Mouse (Mus musculus): ENCODE data around the gene Epp13. TPM values are rescaled to one million over a fixed set of nuclear protein-coding genes. Genes with fewer than 3 reads are reported as not detected.
A peak's percentile ranks its signal among the peaks of the same experiment; 100 is the strongest.
"Not testable (repeated sequence)": the region's sequence is repeated elsewhere in the genome, so short reads cannot be mapped to it uniquely, and the experiment has no call there.

Gene Epp13
- 40.1 and 42.4 TPM in 2 replicates for polyA plus RNA-seq (2011; ENCODE audit: insufficient read depth, insufficient read length, low read depth, missing spikeins)

DNA sequence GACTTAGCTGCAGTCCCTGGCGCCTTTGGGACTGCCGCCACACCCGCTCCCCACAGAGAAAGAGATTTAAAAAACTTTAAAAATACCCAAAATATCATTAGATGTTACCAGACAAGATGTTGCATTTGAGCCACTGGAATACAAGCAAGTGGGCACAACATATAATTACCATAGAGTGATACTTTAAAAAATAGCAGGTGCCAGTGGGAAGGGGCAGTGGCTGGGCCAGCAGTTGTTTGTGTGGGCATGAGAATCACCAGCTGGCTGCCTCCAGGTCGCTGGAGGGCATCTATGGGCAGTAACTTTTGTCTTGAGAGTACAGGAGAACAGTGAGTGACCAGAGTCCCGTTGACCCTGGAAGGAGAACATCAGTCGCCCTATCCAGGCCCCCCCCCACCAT is at the start of gene Epp13:
Gene Epp13 (plus strand): TSS at position 301 of the 400 bp plus-strand sequence.
- H3K27me3 ChIP-seq (ENCODE audit: control insufficient read depth, insufficient read depth, low read length, poor library complexity, severe bottlenecking) = no peaks in the 10 kb centered on the region
- TF ChIP-seq EP300 (IDR thresholded peaks at IDR 0.05; ENCODE audit: insufficient read depth, low read depth, low read length) = no peak
- no peak for TF ChIP-seq CTCF (IDR thresholded peaks at IDR 0.05; ENCODE audit: low read depth, low read length)
- H3K4me1 ChIP-seq (ENCODE audit: control insufficient read depth, insufficient read depth, low read length) = no peaks in the 10 kb centered on the region
- H3K9me3 ChIP-seq (replicated peaks; ENCODE audit: control insufficient read depth, insufficient read depth, low read length, poor library complexity, severe bottlenecking) = peaks cover 6% of the 10 kb centered on the region
- no peak within 1 kb of the TSS for H3K9ac ChIP-seq (ENCODE audit: low read depth, poor library complexity, severe bottlenecking)
- H3K36me3 ChIP-seq (ENCODE audit: control insufficient read depth, insufficient read depth, low read length, poor library complexity, severe bottlenecking) = no peaks in the 10 kb centered on the region
- H3K27ac ChIP-seq (ENCODE audit: insufficient read depth, low read length) = no peak within 1 kb of the TSS
- H3K4me3 ChIP-seq (ENCODE audit: low read depth, low read length) = no peak within 1 kb of the TSS

DNA sequence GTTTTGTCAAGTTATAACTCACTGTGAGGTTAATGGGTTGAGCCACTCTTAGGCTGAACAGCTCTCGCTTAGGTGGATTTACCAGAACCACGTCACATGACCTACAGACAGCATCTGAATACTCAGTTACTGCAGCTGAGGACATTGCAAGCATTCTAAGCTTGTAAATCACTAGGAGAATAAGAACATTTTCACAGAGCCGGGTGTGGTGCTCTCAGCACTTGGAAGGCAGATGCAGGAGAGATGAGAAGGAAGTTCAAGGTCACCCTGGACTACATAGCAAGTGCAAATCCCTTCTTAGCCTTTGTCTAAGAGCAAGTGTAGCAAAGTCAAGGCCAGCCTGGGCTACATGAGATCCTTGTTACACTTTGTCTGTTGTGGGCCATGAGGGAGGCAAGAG is 48.3 kb upstream of the Epp13 start:
- Histone ChIP-seq H3K4me3 (ENCODE audit: low read depth, low read length) (no peak overlapping the region), H3K36me3 (ENCODE audit: control insufficient read depth, insufficient read depth, low read length, poor library complexity, severe bottlenecking) (no peaks in the 10 kb centered on the region), H3K9me3 (replicated peaks; ENCODE audit: control insufficient read depth, insufficient read depth, low read length, poor library complexity, severe bottlenecking) (peaks cover 5% of the 10 kb centered on the region; the same call in 1 of the 2 replicates), H3K27ac (ENCODE audit: insufficient read depth, low read length) (no peak overlapping the region), H3K4me1 (ENCODE audit: control insufficient read depth, insufficient read depth, low read length) (no peaks in the 10 kb centered on the region), H3K9ac (ENCODE audit: low read depth, poor library complexity, severe bottlenecking) (no peak overlapping the region), H3K27me3 (ENCODE audit: control insufficient read depth, insufficient read depth, low read length, poor library complexity, severe bottlenecking) (no peaks in the 10 kb centered on the region)
- TF ChIP-seq POLR2A (IDR thresholded peaks at IDR 0.05; ENCODE audit: insufficient read depth, low read length) (no peak), CTCF (IDR thresholded peaks at IDR 0.05; ENCODE audit: low read depth, low read length) (no peak), EP300 (IDR thresholded peaks at IDR 0.05; ENCODE audit: insufficient read depth, low read depth, low read length) (no peak)

DNA sequence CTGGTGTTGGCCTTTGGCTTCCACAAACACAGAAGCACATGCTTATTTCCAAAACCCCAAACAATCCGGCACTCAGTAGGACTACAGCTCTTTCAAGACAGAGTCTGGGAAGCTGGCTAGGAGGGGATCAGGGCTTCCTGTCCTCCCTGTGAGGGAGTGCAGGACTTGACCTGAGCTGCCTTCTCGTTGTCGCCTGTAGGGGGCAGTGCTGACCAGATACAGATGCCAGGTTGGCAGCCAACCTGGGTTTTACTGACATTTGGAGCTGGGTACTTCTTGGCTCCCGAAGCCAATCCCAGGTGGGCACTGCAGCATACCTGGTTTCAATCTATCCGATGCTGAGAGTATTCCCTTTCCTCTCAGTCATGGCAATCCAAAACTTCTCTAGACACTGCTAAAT is 39.4 kb upstream of the Epp13 start:
- Histone ChIP-seq H3K36me3 (ENCODE audit: control insufficient read depth, insufficient read depth, low read length, poor library complexity, severe bottlenecking) (no peaks in the 10 kb centered on the region), H3K9ac (ENCODE audit: low read depth, poor library complexity, severe bottlenecking) (no peak overlapping the region), H3K4me1 (ENCODE audit: control insufficient read depth, insufficient read depth, low read length) (peaks cover 6% of the 10 kb centered on the region), H3K4me3 (ENCODE audit: low read depth, low read length) (no peak overlapping the region), H3K27me3 (ENCODE audit: control insufficient read depth, insufficient read depth, low read length, poor library complexity, severe bottlenecking) (no peaks in the 10 kb centered on the region), H3K27ac (ENCODE audit: insufficient read depth, low read length) (no peak overlapping the region), H3K9me3 (replicated peaks; ENCODE audit: control insufficient read depth, insufficient read depth, low read length, poor library complexity, severe bottlenecking) (peaks cover 9% of the 10 kb centered on the region; the same call in 1 of the 2 replicates)
- TF ChIP-seq CTCF (IDR thresholded peaks at IDR 0.05; ENCODE audit: low read depth, low read length) (peak; percentile 94), EP300 (IDR thresholded peaks at IDR 0.05; ENCODE audit: insufficient read depth, low read depth, low read length) (no peak)

DNA sequence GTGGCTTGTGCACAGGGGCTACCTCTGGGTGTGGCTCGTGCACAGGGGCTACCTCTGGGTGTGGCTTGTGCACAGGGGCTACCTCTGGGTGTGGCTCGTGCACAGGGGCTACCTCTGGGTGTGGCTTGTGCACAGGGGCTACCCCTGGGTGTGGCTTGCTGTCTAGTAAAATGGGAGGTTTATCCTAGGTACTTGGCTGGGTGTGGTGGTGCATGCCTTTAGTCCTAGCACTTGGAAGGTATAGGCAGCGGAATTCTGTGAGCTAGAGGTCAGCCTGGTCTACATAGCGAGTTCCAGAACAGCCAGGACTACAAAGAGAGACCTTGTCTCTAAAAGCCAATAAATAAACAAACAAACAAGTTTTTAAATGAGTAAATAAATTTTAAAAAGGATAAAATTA is 37.8 kb upstream of the Epp13 start:
- H3K4me3 ChIP-seq (ENCODE audit: low read depth, low read length); H3K9ac ChIP-seq (ENCODE audit: low read depth, poor library complexity, severe bottlenecking); H3K9me3 ChIP-seq (replicated peaks; ENCODE audit: control insufficient read depth, insufficient read depth, low read length, poor library complexity, severe bottlenecking); H3K27me3 ChIP-seq (ENCODE audit: control insufficient read depth, insufficient read depth, low read length, poor library complexity, severe bottlenecking); H3K36me3 ChIP-seq (ENCODE audit: control insufficient read depth, insufficient read depth, low read length, poor library complexity, severe bottlenecking); H3K4me1 ChIP-seq (ENCODE audit: control insufficient read depth, insufficient read depth, low read length): not testable (repeated sequence)
- H3K27ac ChIP-seq (ENCODE audit: insufficient read depth, low read length) = 0 out of 2 replicates have a peak overlapping the region, but pooled peaks have one; percentile 5
- 0 out of 2 replicates have a peak, but pooled peaks have one; percentile 44 for TF ChIP-seq EP300 (IDR thresholded peaks at IDR 0.05; ENCODE audit: insufficient read depth, low read depth, low read length)

DNA sequence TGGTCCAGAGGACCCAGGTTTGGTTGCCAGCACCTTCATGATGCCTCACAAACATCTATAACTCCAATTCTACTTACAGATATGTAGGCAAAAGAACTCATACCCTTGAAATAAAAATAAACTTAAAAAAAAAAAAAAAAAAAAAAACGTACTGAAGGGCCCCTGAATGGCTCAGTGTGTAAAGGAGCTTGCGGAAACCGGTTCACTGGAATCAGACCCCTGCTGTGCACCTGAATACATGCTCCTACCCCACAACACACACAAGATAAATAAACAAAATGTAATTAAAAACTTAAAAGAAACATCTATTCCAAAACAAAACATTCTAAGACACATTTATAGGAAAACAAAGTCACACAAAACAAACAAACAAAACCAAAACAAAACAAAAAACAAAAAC is 32.4 kb upstream of the Epp13 start:
- Histone ChIP-seq H3K4me1 (ENCODE audit: control insufficient read depth, insufficient read depth, low read length) (peaks cover 2% of the 10 kb centered on the region), H3K36me3 (ENCODE audit: control insufficient read depth, insufficient read depth, low read length, poor library complexity, severe bottlenecking) (no peaks in the 10 kb centered on the region), H3K27ac (ENCODE audit: insufficient read depth, low read length) (no peak overlapping the region), H3K9ac (ENCODE audit: low read depth, poor library complexity, severe bottlenecking) (no peak overlapping the region), H3K27me3 (ENCODE audit: control insufficient read depth, insufficient read depth, low read length, poor library complexity, severe bottlenecking) (no peaks in the 10 kb centered on the region), H3K4me3 (ENCODE audit: low read depth, low read length) (no peak overlapping the region), H3K9me3 (replicated peaks; ENCODE audit: control insufficient read depth, insufficient read depth, low read length, poor library complexity, severe bottlenecking) (peaks cover 14% of the 10 kb centered on the region; the same call in 1 of the 2 replicates)
- TF ChIP-seq CTCF (IDR thresholded peaks at IDR 0.05; ENCODE audit: low read depth, low read length) = no peak
- TF ChIP-seq POLR2A (IDR thresholded peaks at IDR 0.05; ENCODE audit: insufficient read depth, low read length) = no peak
- TF ChIP-seq EP300 (IDR thresholded peaks at IDR 0.05; ENCODE audit: insufficient read depth, low read depth, low read length) = no peak

DNA sequence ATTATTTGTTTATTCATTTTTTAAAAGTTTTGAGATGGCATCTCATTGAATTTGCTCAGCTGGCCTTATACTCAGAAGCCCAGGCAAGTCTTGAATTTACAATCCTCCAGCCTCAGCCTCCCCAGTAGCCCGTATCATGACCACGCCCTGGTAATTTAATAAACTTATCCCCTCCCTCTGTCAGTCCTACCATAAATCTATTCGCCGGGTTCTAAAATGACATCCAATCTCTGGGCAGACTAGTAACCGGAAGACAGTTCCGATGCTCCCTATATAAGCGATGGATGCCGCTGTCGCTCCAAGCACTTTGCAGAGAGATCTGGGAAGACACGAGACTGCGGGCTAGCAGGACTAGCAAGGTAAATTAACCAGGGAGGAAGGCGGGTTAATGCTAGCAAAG is 30.5 kb upstream of the Epp13 start, which contains the start of gene Zscan5b:
Gene Zscan5b (plus strand): TSS at position 301 of the 400 bp plus-strand sequence.
- H3K9me3 ChIP-seq (replicated peaks; ENCODE audit: control insufficient read depth, insufficient read depth, low read length, poor library complexity, severe bottlenecking) = peaks cover 8% of the 10 kb centered on the region; the same call in 1 of the 2 replicates
- H3K4me3 ChIP-seq (ENCODE audit: low read depth, low read length) = 0 out of 2 replicates have a peak within 1 kb of the TSS, but pooled peaks have one; percentile 4
- H3K27me3 ChIP-seq (ENCODE audit: control insufficient read depth, insufficient read depth, low read length, poor library complexity, severe bottlenecking) = no peaks in the 10 kb centered on the region
- no peak within 1 kb of the TSS for H3K27ac ChIP-seq (ENCODE audit: insufficient read depth, low read length)
- H3K4me1 ChIP-seq (ENCODE audit: control insufficient read depth, insufficient read depth, low read length) = no peaks in the 10 kb centered on the region
- no peak within 1 kb of the TSS for H3K9ac ChIP-seq (ENCODE audit: low read depth, poor library complexity, severe bottlenecking)
- TF ChIP-seq POLR2A (IDR thresholded peaks at IDR 0.05; ENCODE audit: insufficient read depth, low read length) (no peak), EP300 (IDR thresholded peaks at IDR 0.05; ENCODE audit: insufficient read depth, low read depth, low read length) (no peak), CTCF (IDR thresholded peaks at IDR 0.05; ENCODE audit: low read depth, low read length) (no peak)
- H3K36me3 ChIP-seq (ENCODE audit: control insufficient read depth, insufficient read depth, low read length, poor library complexity, severe bottlenecking) = no peaks in the 10 kb centered on the region
